Mouse (Mus musculus) gastrocnemius, adult 2 months (tissue): ENCODE measurements at regions not wholly inside any gene's neighbourhood (a gene's known extent, or its start where the extent isn't known, plus 50 kb on each side); places are given as distances from the start of the nearest gene placed in this dataset.

Source experiments
- DNase-seq: peaks from one replicate; pipeline ENCODE4 v3.0.0; 2022
- H3K27ac ChIP-seq: fragments of 200-600 bp; 2 replicates; pipeline ENCODE4 v1.8.1; 2022; ENCODE audit warnings: mild to moderate bottlenecking
- H3K4me3 ChIP-seq: fragments of 200-600 bp; 2 replicates; pipeline ENCODE4 v1.8.1; 2022; ENCODE audit warnings: mild to moderate bottlenecking, moderate library complexity
- CTCF ChIP-seq: fragments of 200-600 bp; IDR thresholded peaks from 2 replicates; pipeline ENCODE4 v1.8.1; 2022; ENCODE audit warnings: antibody characterized with exemption, mild to moderate bottlenecking, moderate library complexity
- intact Hi-C: fragments of 180-260 bp; cut with DNase I; formaldehyde crosslinking; loops from one replicate; pipeline ENCODE4 v1.15.1; 2025

GRCm38 (mm10) chr10:84060492-84061218 is 338.0 kb downstream of the 1500009L16Rik start:
- intact Hi-C loops, result no loop called here
- Histone ChIP-seq H3K4me3 (peak overlapping the region; percentile 46), H3K27ac (peak overlapping the region; percentile 72)
- no peak for TF ChIP-seq CTCF
- peak; percentile 85 for DNase-seq

- Histone ChIP-seq H3K4me3 (no peak overlapping the region), H3K27ac (peak overlapping the region; percentile 32; the same call in 1 of the 2 replicates)
- intact Hi-C loops, result no loop called here
- no peak for TF ChIP-seq CTCF
- DNase-seq, result peak; percentile 26
These were observed 344.5 kb downstream of the 1500009L16Rik start for GRCm38 (mm10) chr10:84067052-84067650.

- Histone ChIP-seq H3K27ac (no peak overlapping the region), H3K4me3 (no peak overlapping the region)
- intact Hi-C loops, result no loop called here
- DNase-seq, result no peak
- TF ChIP-seq CTCF, result no peak
These were observed 347.1 kb downstream of the 1500009L16Rik start for GRCm38 (mm10) chr10:84069806-84070205.

GRCm38 (mm10) chr10:84072866-84073483 is 350.3 kb downstream of the 1500009L16Rik start:
- no peak overlapping the region for H3K4me3 ChIP-seq
- intact Hi-C loops, result no loop called here
- no peak for TF ChIP-seq CTCF
- no peak overlapping the region for H3K27ac ChIP-seq
- no peak for DNase-seq

- no peak for DNase-seq
- no peak overlapping the region for H3K27ac ChIP-seq
- H3K4me3 ChIP-seq, result no peak overlapping the region
- TF ChIP-seq CTCF, result no peak
- intact Hi-C loops, result no loop called here
These were observed 352.9 kb downstream of the 1500009L16Rik start for GRCm38 (mm10) chr10:84075581-84075980.

GRCm38 (mm10) chr10:84080236-84080635 is 357.6 kb downstream of the 1500009L16Rik start:
- DNase-seq, result no peak
- no peak for TF ChIP-seq CTCF
- no peak overlapping the region for H3K4me3 ChIP-seq
- intact Hi-C loops, result no loop called here
- no peak overlapping the region for H3K27ac ChIP-seq

GRCm38 (mm10) chr10:84081673-84082072 is 358.7 kb downstream of the Nuak1 start:
- no peak for TF ChIP-seq CTCF
- H3K27ac ChIP-seq, result no peak overlapping the region
- intact Hi-C loops, result no loop called here
- H3K4me3 ChIP-seq, result no peak overlapping the region
- DNase-seq, result no peak

- Histone ChIP-seq H3K4me3 (no peak overlapping the region), H3K27ac (no peak overlapping the region)
- no peak for DNase-seq
- no peak for TF ChIP-seq CTCF
- intact Hi-C loops, result no loop called here
These were observed 352.9 kb downstream of the Nuak1 start for GRCm38 (mm10) chr10:84087528-84087927.

GRCm38 (mm10) chr10:84087929-84088328 is 352.5 kb downstream of the Nuak1 start:
- Histone ChIP-seq H3K4me3 (no peak overlapping the region), H3K27ac (no peak overlapping the region)
- TF ChIP-seq CTCF, result no peak
- intact Hi-C loops, result no loop called here
- DNase-seq, result no peak

- Histone ChIP-seq H3K4me3 (no peak overlapping the region), H3K27ac (no peak overlapping the region)
- TF ChIP-seq CTCF, result no peak
- intact Hi-C loops, result no loop called here
- no peak for DNase-seq
These were observed 351.3 kb downstream of the Nuak1 start for GRCm38 (mm10) chr10:84088799-84089778.

GRCm38 (mm10) chr10:84093919-84094318 is 346.5 kb downstream of the Nuak1 start:
- H3K27ac ChIP-seq, result no peak overlapping the region
- no peak for DNase-seq
- H3K4me3 ChIP-seq, result no peak overlapping the region
- no peak for TF ChIP-seq CTCF
- intact Hi-C loops, result no loop called here

- DNase-seq, result no peak
- no peak for TF ChIP-seq CTCF
- no peak overlapping the region for H3K4me3 ChIP-seq
- H3K27ac ChIP-seq, result no peak overlapping the region
- intact Hi-C loops, result no loop called here
These were observed 343.2 kb downstream of the Nuak1 start for GRCm38 (mm10) chr10:84097196-84097595.
